Mouse (Mus musculus) kidney, embryonic 16.5 days (tissue): ENCODE data around the gene Lamc1. TPM values are rescaled to one million over a fixed set of nuclear protein-coding genes. Genes with fewer than 3 reads are reported as not detected.

ENCODE experiments used
- ATAC-seq: fragments of 200-750 bp; cut with Nextera tagmentation; 2 replicates; pipeline ENCODE4 v1.8.0; 2017; ENCODE audit warnings: moderate TSS enrichment; ENCODE audit not compliant: low FRiP score, low TSS enrichment
- H3K27ac ChIP-seq: fragments of 300-500 bp; sonication (generic); 2 replicates; pipeline ENCODE4 v1.5.1; 2014; ENCODE audit warnings: low read length
- H3K27me3 ChIP-seq: fragments of 300-500 bp; sonication (generic); 2 replicates; pipeline ENCODE4 v1.6.1; 2014; ENCODE audit warnings: low read length, control low read depth, mixed read lengths; ENCODE audit not compliant: insufficient read depth
- H3K36me3 ChIP-seq: fragments of 300-500 bp; sonication (generic); 2 replicates; pipeline ENCODE4 v1.6.1; 2014; ENCODE audit warnings: low read length, control low read depth, mixed read lengths; ENCODE audit not compliant: insufficient read depth
- H3K4me1 ChIP-seq: fragments of 300-500 bp; sonication (generic); 2 replicates; pipeline ENCODE4 v1.6.1; 2014; ENCODE audit warnings: low read length, control low read depth, mixed read lengths; ENCODE audit not compliant: insufficient read depth
- H3K4me2 ChIP-seq: fragments of 300-500 bp; sonication (generic); replicated peaks from 2 replicates; pipeline ENCODE4 v1.6.1; 2014; ENCODE audit warnings: low read depth, low read length
- H3K4me3 ChIP-seq: fragments of 300-500 bp; sonication (generic); 2 replicates; pipeline ENCODE4 v1.5.1; 2014; ENCODE audit warnings: mild to moderate bottlenecking, low read length
- H3K9ac ChIP-seq: fragments of 300-500 bp; sonication (generic); replicated peaks from 2 replicates; pipeline ENCODE4 v1.6.1; 2014; ENCODE audit warnings: low read length
- H3K9me3 ChIP-seq: fragments of 300-500 bp; sonication (generic); 2 replicates; pipeline ENCODE4 v1.6.1; 2016; ENCODE audit warnings: low read length, control low read depth
- WGBS: fragments of 180-500 bp; shearing (Covaris S2); extraction: QIAGEN DNeasy Blood & Tissue Kit; methylation state at CpG from one replicate; pipeline ENCODE4 v1.1.7; 2014; 5-methylcytosine and 5-hydroxymethylcytosine counted together
- polyA plus RNA-seq: library from polyadenylated mRNA; unstranded; fragments of >200 nt; fragmentation: Nextera tagmentation; extraction: Ambion mirVana; gene quantifications from 2 replicates; pipeline ENCODE4 v1.2.1, GENCODE M21; 2015

Gene Lamc1
- polyA plus RNA-seq, 1 experiment from 2014 or later = 105 TPM

DNA sequence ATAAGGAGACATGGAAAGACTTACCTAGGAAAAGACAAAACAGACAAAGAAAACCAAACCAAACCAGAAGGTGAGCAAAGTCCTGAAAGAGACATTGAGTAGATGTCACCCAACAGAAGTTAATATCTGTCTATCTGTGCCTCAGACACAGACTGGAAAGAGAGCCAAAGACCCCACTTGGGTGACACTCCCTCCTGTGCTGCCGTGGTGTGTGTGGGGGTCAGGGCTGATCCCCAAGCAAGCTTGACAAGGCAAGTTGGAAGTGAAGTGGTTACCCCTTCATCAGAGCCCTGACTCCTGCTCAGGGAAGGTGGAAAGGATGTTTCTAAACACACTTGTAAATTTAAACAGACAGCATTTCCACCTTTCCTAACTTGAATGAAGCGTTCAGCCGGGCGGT lies 140.2 kb downstream of the Lamc1 start:
- H3K4me1 ChIP-seq = peaks cover 29% of the 10 kb centered on the region
- H3K9ac ChIP-seq = peak overlapping the region; percentile 38; the same call in 1 of the 2 replicates
- no peak overlapping the region for H3K4me3 ChIP-seq
- H3K4me2 ChIP-seq = peak overlapping the region; percentile 44
- H3K27me3 ChIP-seq = no peaks in the 10 kb centered on the region
- 49% methylated on average over 4 of the region's 4 CpGs for WGBS
- peak overlapping the region; percentile 77 for H3K27ac ChIP-seq
- H3K36me3 ChIP-seq = no peaks in the 10 kb centered on the region
- H3K9me3 ChIP-seq = no peaks in the 10 kb centered on the region
- no peak for ATAC-seq

GRCm38 (mm10) chr1:153191943-153192329 lies 140.7 kb downstream of the Lamc1 start:
- no peaks in the 10 kb centered on the region for H3K27me3 ChIP-seq
- H3K9me3 ChIP-seq = no peaks in the 10 kb centered on the region
- H3K4me3 ChIP-seq = no peak overlapping the region
- ATAC-seq = peak; percentile 86
- H3K4me1 ChIP-seq = peaks cover 29% of the 10 kb centered on the region
- WGBS = under 1% methylated on average over 5 of the region's 5 CpGs
- no peaks in the 10 kb centered on the region for H3K36me3 ChIP-seq
- 0 out of 2 replicates have a peak overlapping the region, but pooled peaks have one; percentile 11 for H3K9ac ChIP-seq
- H3K27ac ChIP-seq = peak overlapping the region; percentile 77
- peak overlapping the region; percentile 44 for H3K4me2 ChIP-seq

DNA sequence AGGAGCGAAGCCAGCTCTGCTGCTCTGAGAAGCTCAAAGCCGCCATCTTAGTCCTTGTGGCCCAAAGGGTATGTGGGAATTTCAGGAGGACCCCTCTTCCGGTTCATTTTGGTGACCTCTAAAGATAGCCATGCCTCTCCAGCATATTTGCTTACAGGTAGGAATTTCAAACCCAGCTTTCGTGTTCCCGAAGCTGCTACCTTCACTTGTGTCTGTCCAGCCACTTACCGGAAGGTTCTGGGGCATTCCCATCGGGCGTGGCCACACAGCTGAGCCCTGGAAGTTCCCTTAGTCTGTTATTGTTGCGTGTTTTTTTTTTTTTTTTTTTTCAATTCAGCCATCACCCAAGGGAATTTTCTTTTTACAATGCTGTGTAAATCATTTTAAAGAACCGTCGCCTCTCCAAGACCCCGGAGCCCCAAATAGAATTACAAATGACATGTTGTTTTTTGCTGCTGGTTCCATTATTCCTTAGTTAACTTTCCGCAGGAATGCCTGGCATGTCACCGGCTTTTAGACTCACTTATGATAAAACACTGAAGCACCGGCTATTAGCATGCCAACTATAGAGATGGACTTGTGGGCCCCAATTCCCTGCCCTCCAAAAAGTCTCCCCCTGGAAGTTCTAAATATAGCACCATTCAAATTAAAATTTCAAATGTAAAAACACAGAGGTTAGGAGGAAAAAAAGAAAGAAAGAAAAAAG lies 141.2 kb downstream of the Lamc1 start:
- Histone ChIP-seq H3K4me1 (peaks cover 34% of the 10 kb centered on the region), H3K4me3 (no peak overlapping the region), H3K9ac (peak overlapping the region; percentile 1; the same call in 1 of the 2 replicates), H3K9me3 (no peaks in the 10 kb centered on the region), H3K36me3 (no peaks in the 10 kb centered on the region), H3K27ac (peak overlapping the region; percentile 77), H3K4me2 (peak overlapping the region; percentile 44), H3K27me3 (peaks cover 5% of the 10 kb centered on the region; the same call in 1 of the 2 replicates)
- WGBS = 29% methylated on average over 15 of the region's 15 CpGs
- peak; percentile 39; the same call in 1 of the 2 replicates for ATAC-seq

- H3K36me3 ChIP-seq = no peaks in the 10 kb centered on the region
- no peaks in the 10 kb centered on the region for H3K9me3 ChIP-seq
- ATAC-seq = no peak
- H3K4me3 ChIP-seq = no peak overlapping the region
- no peak overlapping the region for H3K4me2 ChIP-seq
- H3K27ac ChIP-seq = peak overlapping the region; percentile 4; the same call in 1 of the 2 replicates
- 64% methylated on average over 3 of the region's 3 CpGs for WGBS
- H3K27me3 ChIP-seq = peaks cover 11% of the 10 kb centered on the region; the same call in 1 of the 2 replicates
- no peak overlapping the region for H3K9ac ChIP-seq
- peaks cover 46% of the 10 kb centered on the region for H3K4me1 ChIP-seq
These were observed 144.5 kb downstream of the Lamc1 start for GRCm38 (mm10) chr1:153188081-153188480.

DNA sequence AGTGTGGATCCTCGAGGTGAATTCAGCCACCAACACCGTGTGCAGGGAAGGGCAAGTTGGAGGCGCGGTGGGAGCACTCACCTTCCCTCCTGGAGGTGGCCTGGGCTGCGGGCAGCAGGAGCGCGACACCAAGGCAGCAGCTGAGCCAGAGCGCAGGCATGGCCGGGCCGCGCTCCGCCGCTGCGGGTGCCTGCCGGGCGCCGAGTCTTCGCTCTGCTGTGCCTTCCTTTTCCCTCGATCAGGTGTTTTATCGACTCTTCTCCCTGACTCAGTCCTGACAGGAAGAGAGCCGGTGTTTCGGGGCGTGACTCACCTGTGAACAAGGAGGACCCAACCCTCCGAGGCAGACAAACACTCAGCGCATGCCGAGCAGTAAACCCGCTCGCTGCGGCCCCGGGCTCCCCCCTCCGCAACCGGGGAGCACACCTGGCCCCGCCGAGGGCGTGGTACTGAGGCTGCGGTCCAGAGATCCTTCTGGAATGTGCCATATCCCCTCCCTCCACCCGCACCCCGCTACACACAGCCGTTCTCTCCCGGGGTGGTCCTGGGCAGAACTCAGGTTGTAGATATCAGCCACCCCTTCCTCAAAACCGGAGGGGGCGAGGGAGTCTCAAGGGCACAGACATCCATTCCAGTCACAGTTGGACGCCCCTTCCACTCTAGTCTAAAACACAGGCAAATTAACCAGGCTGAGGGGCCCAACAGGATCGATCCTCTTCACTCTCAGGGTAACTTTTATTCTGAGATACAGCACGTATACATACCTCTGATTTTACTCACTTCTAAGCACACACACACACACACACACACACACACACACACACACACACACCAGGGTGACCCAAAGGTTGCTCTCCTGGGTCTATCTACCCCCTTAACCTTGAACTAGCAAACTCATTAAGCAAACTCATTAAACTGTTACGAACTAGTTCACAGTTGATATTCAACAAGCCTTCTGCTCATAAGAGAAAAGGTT lies 146.5 kb downstream of the Lamc1 start, which contains the start of gene Lamc2:
Gene Lamc2, minus strand, starts transcription at position 620 of the 976 bp plus-strand sequence.
- peaks cover 11% of the 10 kb centered on the region; the same call in 1 of the 2 replicates for H3K27me3 ChIP-seq
- no peaks in the 10 kb centered on the region for H3K36me3 ChIP-seq
- H3K9ac ChIP-seq = peak within 1 kb of the TSS; percentile 71
- ATAC-seq = peak; percentile 85
- H3K9me3 ChIP-seq = no peaks in the 10 kb centered on the region
- 3% methylated on average over 45 of the region's 46 CpGs for WGBS
- H3K27ac ChIP-seq = peak within 1 kb of the TSS; percentile 86
- peaks cover 31% of the 10 kb centered on the region for H3K4me1 ChIP-seq
- H3K4me3 ChIP-seq = peak within 1 kb of the TSS; percentile 50
- H3K4me2 ChIP-seq = peak within 1 kb of the TSS; percentile 79

DNA sequence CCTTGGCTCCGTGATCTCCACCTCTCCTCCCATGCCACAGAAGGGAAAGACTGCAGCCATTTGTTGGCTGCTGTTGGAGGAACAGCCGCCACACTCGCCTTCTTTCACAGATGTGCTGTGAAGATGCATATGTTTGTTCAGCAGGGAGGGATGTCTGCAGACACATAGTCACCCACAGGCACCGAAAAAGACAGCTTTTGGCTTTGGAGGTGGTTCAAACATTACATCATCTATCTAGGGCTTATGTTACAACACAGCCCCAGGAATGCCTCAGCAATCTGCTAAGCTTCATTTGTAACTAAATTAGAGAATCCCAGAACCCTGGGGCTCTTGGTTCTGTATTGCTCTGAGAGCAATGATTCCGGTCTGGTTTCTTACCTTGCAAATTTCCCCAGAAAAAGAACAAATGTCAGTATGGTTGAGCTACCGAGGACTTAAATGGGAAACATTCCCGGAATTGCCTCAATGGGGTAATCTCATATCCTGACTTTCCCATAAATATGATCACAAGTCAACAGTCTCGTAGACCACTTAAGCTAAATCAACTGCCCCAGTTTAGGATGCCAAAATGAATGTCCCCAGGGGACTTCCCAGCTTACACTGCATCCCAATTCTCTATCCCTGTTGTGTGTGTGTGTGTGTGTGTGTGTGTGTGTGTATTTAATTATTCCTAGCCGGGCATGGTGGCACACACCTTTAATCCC lies 151.8 kb downstream of the Lamc1 start:
- Histone ChIP-seq H3K4me1 (peaks cover 12% of the 10 kb centered on the region), H3K4me3 (no peak overlapping the region), H3K9ac (no peak overlapping the region), H3K36me3 (0 out of 2 replicates have a peak, but pooled peaks cover 4% of the 10 kb centered on the region), H3K27me3 (peaks cover 7% of the 10 kb centered on the region; the same call in 1 of the 2 replicates), H3K9me3 (no peaks in the 10 kb centered on the region), H3K4me2 (no peak overlapping the region), H3K27ac (no peak overlapping the region)
- ATAC-seq = no peak
- 54% methylated on average over 9 of the region's 9 CpGs for WGBS

- no peak for ATAC-seq
- peaks cover 6% of the 10 kb centered on the region; the same call in 1 of the 2 replicates for H3K27me3 ChIP-seq
These were observed 152.4 kb downstream of the Lamc1 start for GRCm38 (mm10) chr1:153180160-153180559.

DNA sequence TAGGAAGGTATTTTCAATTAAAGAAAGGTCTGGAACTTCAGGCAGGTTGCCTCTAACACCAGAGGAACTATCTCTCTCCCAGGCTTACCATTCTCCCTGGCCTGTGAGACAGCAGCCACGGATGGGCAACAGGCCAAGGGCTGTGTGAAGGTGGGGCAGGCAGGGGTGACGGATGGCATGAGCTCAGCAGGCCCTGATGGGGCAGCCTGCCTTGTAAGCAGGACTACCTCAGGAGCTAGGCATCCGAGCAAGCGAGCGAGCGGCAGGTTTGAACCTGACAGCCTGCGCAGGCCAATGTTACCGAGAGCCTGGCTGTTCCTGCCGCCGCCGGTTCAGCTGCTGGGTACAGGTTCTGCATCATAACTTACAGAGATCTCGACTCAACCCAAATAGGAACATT lies 157.8 kb downstream of the Lamc1 start:
- peak; percentile 56; the same call in 1 of the 2 replicates for ATAC-seq
- H3K4me2 ChIP-seq = no peak overlapping the region
- no peaks in the 10 kb centered on the region for H3K27me3 ChIP-seq
- no peaks in the 10 kb centered on the region for H3K9me3 ChIP-seq
- peaks cover 31% of the 10 kb centered on the region for H3K4me1 ChIP-seq
- H3K9ac ChIP-seq = no peak overlapping the region
- H3K4me3 ChIP-seq = no peak overlapping the region
- 63% methylated on average over 12 of the region's 12 CpGs for WGBS
- peak overlapping the region; percentile 63; the same call in 1 of the 2 replicates for H3K27ac ChIP-seq
- H3K36me3 ChIP-seq = 0 out of 2 replicates have a peak, but pooled peaks cover 4% of the 10 kb centered on the region

More at GRCm38 (mm10) chr1:153180160-153180559, 152.4 kb downstream of the Lamc1 start:
- WGBS = 72% methylated on average over 4 of the region's 4 CpGs
- Histone ChIP-seq H3K9ac (no peak overlapping the region), H3K4me2 (no peak overlapping the region), H3K4me3 (no peak overlapping the region), H3K27ac (no peak overlapping the region), H3K9me3 (no peaks in the 10 kb centered on the region), H3K36me3 (0 out of 2 replicates have a peak, but pooled peaks cover 4% of the 10 kb centered on the region), H3K4me1 (peaks cover 6% of the 10 kb centered on the region; the same call in 1 of the 2 replicates)

GRCm38 (mm10) chr1:153173276-153173675 lies 159.3 kb downstream of the Lamc1 start:
- H3K9ac ChIP-seq = no peak overlapping the region
- peak; percentile 25; the same call in 1 of the 2 replicates for ATAC-seq
- peaks cover 31% of the 10 kb centered on the region for H3K4me1 ChIP-seq
- no peaks in the 10 kb centered on the region for H3K9me3 ChIP-seq
- 0 out of 2 replicates have a peak overlapping the region, but pooled peaks have one; percentile 8 for H3K4me2 ChIP-seq
- peak overlapping the region; percentile 84; the same call in 1 of the 2 replicates for H3K27ac ChIP-seq
- no peaks in the 10 kb centered on the region for H3K36me3 ChIP-seq
- 33% methylated on average over 3 of the region's 3 CpGs for WGBS
- no peaks in the 10 kb centered on the region for H3K27me3 ChIP-seq
- no peak overlapping the region for H3K4me3 ChIP-seq
